Mouse (Mus musculus) forebrain, postnatal 0 days (tissue): ENCODE measurements at regions not wholly inside any gene's neighbourhood (a gene's known extent, or its start where the extent isn't known, plus 50 kb on each side); places are given as distances from the start of the nearest gene placed in this dataset.
A peak's percentile ranks its signal among the peaks of the same experiment; 100 is the strongest.

Experiments used
- ATAC-seq: fragments of 200-750 bp; cut with Nextera tagmentation; 2 replicates; pipeline ENCODE4 v1.8.0; 2017; ENCODE audit warnings: mild to moderate bottlenecking, moderate library complexity
- DNase-seq: peaks from one replicate; pipeline ENCODE4 v3.0.0-alpha.2; 2015
- H3K27ac ChIP-seq: fragments of 300-500 bp; sonication (generic); 2 replicates; pipeline ENCODE4 v1.5.1; 2014; ENCODE audit warnings: low read depth, mild to moderate bottlenecking, antibody characterized with exemption, low read length, moderate library complexity, mixed read lengths
- H3K27me3 ChIP-seq: fragments of 300-500 bp; sonication (generic); 2 replicates; pipeline ENCODE4 v1.6.1; 2014; ENCODE audit warnings: mild to moderate bottlenecking, low read length, mixed read lengths; ENCODE audit not compliant: insufficient read depth
- H3K36me3 ChIP-seq: fragments of 300-500 bp; sonication (generic); 2 replicates; pipeline ENCODE4 v1.6.1; 2014; ENCODE audit warnings: mild to moderate bottlenecking, moderate library complexity; ENCODE audit not compliant: insufficient read depth
- H3K4me1 ChIP-seq: fragments of 300-500 bp; sonication (generic); 2 replicates; pipeline ENCODE4 v1.6.1; 2014; ENCODE audit warnings: antibody characterized with exemption; ENCODE audit not compliant: insufficient read depth
- H3K4me2 ChIP-seq: fragments of 300-500 bp; sonication (generic); 2 replicates; pipeline ENCODE4 v1.6.1; 2014; ENCODE audit warnings: low read depth, mild to moderate bottlenecking, moderate library complexity
- H3K4me3 ChIP-seq: fragments of 300-500 bp; sonication (generic); 2 replicates; pipeline ENCODE4 v1.5.1; 2014; ENCODE audit warnings: low read depth, low read length, mixed read lengths
- H3K9ac ChIP-seq: fragments of 300-500 bp; sonication (generic); 2 replicates; pipeline ENCODE4 v1.6.1; 2014; ENCODE audit warnings: mild to moderate bottlenecking
- H3K9me3 ChIP-seq: fragments of 300-500 bp; sonication (generic); 2 replicates; pipeline ENCODE4 v1.6.1; 2016; ENCODE audit warnings: low read length
- CTCF ChIP-seq: sonication (generic); IDR thresholded peaks from 2 replicates; pipeline ENCODE4 v1.5.1; 2016; ENCODE audit warnings: antibody characterized with exemption, control low read depth, low read depth
- WGBS: fragments of 180-500 bp; shearing (Covaris S2); extraction: QIAGEN DNeasy Blood & Tissue Kit; methylation state at CpG from one replicate; pipeline ENCODE4 v1.1.7; 2014; 5-methylcytosine and 5-hydroxymethylcytosine counted together

- no peak for TF ChIP-seq CTCF
- Histone ChIP-seq H3K36me3 (no peaks in the 10 kb centered on the region), H3K4me2 (no peak overlapping the region), H3K27me3 (no peaks in the 10 kb centered on the region), H3K4me3 (no peak overlapping the region), H3K9me3 (no peaks in the 10 kb centered on the region), H3K27ac (no peak overlapping the region), H3K4me1 (no peaks in the 10 kb centered on the region; the same call in 1 of the 2 replicates), H3K9ac (no peak overlapping the region)
- ATAC-seq (no peak), DNase-seq (no peak)
- 73% methylated on average over 9 of the region's 9 CpGs for WGBS
Measured at GRCm38 (mm10) chr1:151065090-151065567, 71.9 kb upstream of the Hmcn1 start.

- Histone ChIP-seq H3K36me3 (no peaks in the 10 kb centered on the region), H3K4me1 (no peaks in the 10 kb centered on the region; the same call in 1 of the 2 replicates), H3K27me3 (no peaks in the 10 kb centered on the region), H3K9me3 (no peaks in the 10 kb centered on the region), H3K4me3 (no peak overlapping the region), H3K27ac (no peak overlapping the region), H3K4me2 (no peak overlapping the region), H3K9ac (no peak overlapping the region)
- peak; percentile 27; the same call in 1 of the 2 replicates for ATAC-seq
- peak; percentile 30 for TF ChIP-seq CTCF
- 76% methylated on average over 15 of the region's 15 CpGs for WGBS
- no peak for DNase-seq
Measured at GRCm38 (mm10) chr1:151066379-151067128, 73.3 kb upstream of the Hmcn1 start.

- H3K4me2 ChIP-seq: no peak overlapping the region
- DNase-seq: no peak
- no peaks in the 10 kb centered on the region for H3K9me3 ChIP-seq
- ATAC-seq: no peak
- H3K9ac ChIP-seq: no peak overlapping the region
- no peak overlapping the region for H3K27ac ChIP-seq
- H3K4me3 ChIP-seq: no peak overlapping the region
- H3K4me1 ChIP-seq: no peaks in the 10 kb centered on the region
- 82% methylated on average over 16 of the region's 16 CpGs for WGBS
- H3K27me3 ChIP-seq: no peaks in the 10 kb centered on the region
- no peaks in the 10 kb centered on the region for H3K36me3 ChIP-seq
- TF ChIP-seq CTCF: no peak
Measured at GRCm38 (mm10) chr1:151074508-151075314, 81.5 kb upstream of the Hmcn1 start.

GRCm38 (mm10) chr1:151075541-151075940 lies 82.3 kb upstream of the Hmcn1 start:
- ATAC-seq: no peak
- no peaks in the 10 kb centered on the region for H3K4me1 ChIP-seq
- no peak overlapping the region for H3K9ac ChIP-seq
- no peak overlapping the region for H3K27ac ChIP-seq
- H3K4me3 ChIP-seq: no peak overlapping the region
- H3K27me3 ChIP-seq: no peaks in the 10 kb centered on the region
- no peak for TF ChIP-seq CTCF
- H3K9me3 ChIP-seq: no peaks in the 10 kb centered on the region
- no peaks in the 10 kb centered on the region for H3K36me3 ChIP-seq
- DNase-seq: no peak
- H3K4me2 ChIP-seq: no peak overlapping the region
- WGBS: 88% methylated on average over 6 of the region's 6 CpGs

GRCm38 (mm10) chr1:151078909-151079522 lies 85.8 kb upstream of the Hmcn1 start:
- Histone ChIP-seq H3K9ac (no peak overlapping the region), H3K27ac (no peak overlapping the region), H3K27me3 (no peaks in the 10 kb centered on the region), H3K4me1 (no peaks in the 10 kb centered on the region), H3K9me3 (no peaks in the 10 kb centered on the region), H3K4me2 (no peak overlapping the region; the same call in 1 of the 2 replicates), H3K4me3 (no peak overlapping the region), H3K36me3 (no peaks in the 10 kb centered on the region)
- ATAC-seq (peak; percentile 68), DNase-seq (peak; percentile 86)
- 31% methylated on average over 16 of the region's 16 CpGs for WGBS
- peak; percentile 95 for TF ChIP-seq CTCF

- Histone ChIP-seq H3K4me1 (no peaks in the 10 kb centered on the region), H3K27ac (no peak overlapping the region), H3K9ac (no peak overlapping the region), H3K36me3 (no peaks in the 10 kb centered on the region), H3K27me3 (no peaks in the 10 kb centered on the region), H3K9me3 (no peaks in the 10 kb centered on the region), H3K4me3 (no peak overlapping the region), H3K4me2 (no peak overlapping the region)
- WGBS: 83% methylated on average over 15 of the region's 15 CpGs
- ATAC-seq (no peak), DNase-seq (no peak)
- TF ChIP-seq CTCF: no peak
Measured at GRCm38 (mm10) chr1:151079614-151080360, 86.6 kb upstream of the Hmcn1 start.
